Mouse (Mus musculus) liver, embryonic 14.5 days (tissue): ENCODE measurements around the gene Gm42742. TPM values are rescaled to one million over a fixed set of nuclear protein-coding genes. Genes with fewer than 3 reads are reported as not detected.

Experiments
- ATAC-seq: fragments of 200-750 bp; cut with Nextera tagmentation; 2 replicates; pipeline ENCODE4 v1.8.0; 2017; ENCODE audit warnings: moderate number of reproducible peaks, mild to moderate bottlenecking, moderate library complexity; ENCODE audit not compliant: insufficient read depth
- DNase-seq, 3 experiments: peaks; one replicate each; pipeline ENCODE4 v3.0.0-alpha.2; 2012 to 2013; ENCODE audit warnings: low read depth in 3 of 3, low spot score in 3 of 3
- H3K27ac ChIP-seq: fragments of 300-500 bp; sonication (generic); 2 replicates; pipeline ENCODE4 v1.5.1; 2014; ENCODE audit warnings: moderate library complexity, mild to moderate bottlenecking, control low read depth, inconsistent platforms
- H3K27me3 ChIP-seq: fragments of 300-500 bp; sonication (generic); 2 replicates; pipeline ENCODE4 v1.6.1; 2014; ENCODE audit warnings: mild to moderate bottlenecking, low read length, moderate library complexity; ENCODE audit not compliant: control insufficient read depth, insufficient read depth
- H3K36me3 ChIP-seq: fragments of 300-500 bp; sonication (generic); replicated peaks from 2 replicates; pipeline ENCODE4 v1.6.1; 2014; ENCODE audit warnings: low read depth; ENCODE audit not compliant: control insufficient read depth, insufficient read depth
- H3K4me1 ChIP-seq, 2 experiments: fragments of 200-500 bp in 1 of 2; fragments of 300-500 bp in 1 of 2; sonication (generic) in 1 of 2; replicated peaks; 2 replicates each; pipeline ENCODE4 v1.6.1; 2012 to 2014; ENCODE audit warnings: antibody characterized with exemption in 1 of 2, inconsistent platforms in 1 of 2, low read length in 1 of 2; ENCODE audit not compliant: control insufficient read depth in 2 of 2, insufficient read depth in 2 of 2
- H3K4me2 ChIP-seq: fragments of 300-500 bp; sonication (generic); 2 replicates; pipeline ENCODE4 v1.6.1; 2014; ENCODE audit warnings: low read depth, mild to moderate bottlenecking, control low read depth, moderate library complexity
- H3K4me3 ChIP-seq, 2 experiments: fragments of 200-500 bp in 1 of 2; fragments of 300-500 bp in 1 of 2; sonication (generic) in 1 of 2; 2 replicates each; pipeline ENCODE4 v1.5.1; 2012 to 2014; ENCODE audit warnings: low read depth in 2 of 2, low read length in 2 of 2, mild to moderate bottlenecking in 2 of 2, control low read depth in 1 of 2, inconsistent platforms in 1 of 2, moderate library complexity in 1 of 2; ENCODE audit not compliant: insufficient read depth in 1 of 2
- H3K9ac ChIP-seq: fragments of 300-500 bp; sonication (generic); replicated peaks from 2 replicates; pipeline ENCODE4 v1.6.1; 2014; ENCODE audit warnings: mild to moderate bottlenecking, control low read depth, moderate library complexity
- H3K9me3 ChIP-seq: fragments of 300-500 bp; sonication (generic); 2 replicates; pipeline ENCODE4 v1.6.1; 2016; ENCODE audit warnings: low read length, mixed read lengths; ENCODE audit not compliant: control insufficient read depth
- CTCF ChIP-seq: IDR thresholded peaks from 2 replicates; pipeline ENCODE4 v1.5.1; 2016; ENCODE audit warnings: antibody characterized with exemption, low read depth, control low read depth
- EP300 ChIP-seq: IDR thresholded peaks from 2 replicates; pipeline ENCODE4 v1.6.1; 2016; ENCODE audit warnings: antibody characterized with exemption, low read depth
- WGBS: fragments of 180-500 bp; shearing (Covaris S2); extraction: QIAGEN DNeasy Blood & Tissue Kit; methylation state at CpG from one replicate; pipeline ENCODE4 v1.1.7; 2014; ENCODE audit not compliant: insufficient replicate concordance; 5-methylcytosine and 5-hydroxymethylcytosine counted together
- polyA plus RNA-seq, 2 experiments: library from polyadenylated mRNA; depleted of rRNA in 1 of 2; stranded (reverse) in 1 of 2; unstranded in 1 of 2; fragments of >200 nt; fragmentation: Nextera tagmentation in 1 of 2; extraction: Ambion mirVana in 1 of 2; gene quantifications; 2 replicates each; pipeline versions ENCODE4 v1.2.1 to v1.2.3; 2012 to 2014

Gene Gm42742
- polyA plus RNA-seq, 2 experiments, result 1.2 to 15.7 TPM

- TF ChIP-seq CTCF, result no peak
- H3K9ac ChIP-seq, result peak within 1 kb of the TSS; percentile 98
These were observed 21.2 kb upstream of the Gm42742 start, which contains the start of gene Kif22 for GRCm38 (mm10) chr7:127041851-127042672. Kif22 (minus strand) TSS chr7:127042471.

GRCm38 (mm10) chr7:127031244-127031643, 10.3 kb upstream of the Gm42742 start:
- Histone ChIP-seq H3K9me3 (no peaks in the 10 kb centered on the region), H3K27ac (no peak overlapping the region), H3K4me2 (no peak overlapping the region), H3K36me3 (peaks cover 87% of the 10 kb centered on the region), H3K4me3 (no peak overlapping the region), H3K27me3 (no peaks in the 10 kb centered on the region), H3K9ac (no peak overlapping the region; the same call in 1 of the 2 replicates), H3K4me1 (peaks cover 19 to 20% of the 10 kb centered on the region in 2 experiments)
- no peak for TF ChIP-seq EP300
- no peak for TF ChIP-seq CTCF
- ATAC-seq, result no peak
- DNase-seq, result no peak
- WGBS, result 41% methylated on average over 1 of the region's 1 CpGs

More at GRCm38 (mm10) chr7:127041851-127042672, 21.2 kb upstream of the Gm42742 start, which contains the start of gene Kif22:
- peak within 1 kb of the TSS; percentile 75 for H3K27ac ChIP-seq
- ATAC-seq (peak; percentile 88), DNase-seq (peak; percentile 83)
- peaks cover 12 to 14% of the 10 kb centered on the region in 2 experiments for H3K4me1 ChIP-seq
- H3K9me3 ChIP-seq, result no peaks in the 10 kb centered on the region
- H3K4me2 ChIP-seq, result peak within 1 kb of the TSS; percentile 80
- WGBS, result under 1% methylated on average over 53 of the region's 53 CpGs
- peak within 1 kb of the TSS; percentile 72 to 97 for H3K4me3 ChIP-seq
- H3K27me3 ChIP-seq, result no peaks in the 10 kb centered on the region
- H3K36me3 ChIP-seq, result peaks cover 28% of the 10 kb centered on the region

- no peak for TF ChIP-seq EP300
- TF ChIP-seq CTCF, result no peak
- Histone ChIP-seq H3K4me1 (peaks cover 19 to 20% of the 10 kb centered on the region in 2 experiments), H3K4me3 (no peak overlapping the region), H3K36me3 (peaks cover 77% of the 10 kb centered on the region), H3K4me2 (no peak overlapping the region), H3K27ac (peak overlapping the region; percentile 54), H3K9me3 (no peaks in the 10 kb centered on the region), H3K27me3 (no peaks in the 10 kb centered on the region), H3K9ac (no peak overlapping the region)
- DNase-seq, result no peak
- 85% methylated on average over 1 of the region's 1 CpGs for WGBS
- no peak for ATAC-seq
These were observed 9.3 kb upstream of the Gm42742 start for GRCm38 (mm10) chr7:127030172-127030571.

GRCm38 (mm10) chr7:127027885-127028284, 7.0 kb upstream of the Gm42742 start:
- H3K27me3 ChIP-seq, result no peaks in the 10 kb centered on the region
- peaks cover 30 to 35% of the 10 kb centered on the region in 2 experiments for H3K4me1 ChIP-seq
- TF ChIP-seq EP300 (no peak), CTCF (no peak; the same call in 1 of the 2 replicates)
- peak overlapping the region; percentile 89 for H3K27ac ChIP-seq
- peak overlapping the region; percentile 76 for H3K4me2 ChIP-seq
- peak overlapping the region; percentile 48 to 95 for H3K4me3 ChIP-seq
- 64% methylated on average over 8 of the region's 8 CpGs for WGBS
- ATAC-seq, result no peak
- no peaks in the 10 kb centered on the region for H3K9me3 ChIP-seq
- H3K36me3 ChIP-seq, result peaks cover 73% of the 10 kb centered on the region
- DNase-seq, result no peak
- H3K9ac ChIP-seq, result peak overlapping the region; percentile 96

- DNase-seq (peak; percentile 97 to 98 (median 97)), ATAC-seq (peak; percentile 78)
- Histone ChIP-seq H3K4me3 (peak within 1 kb of the TSS; percentile 66 to 95), H3K27ac (peak within 1 kb of the TSS; percentile 89), H3K4me2 (peak within 1 kb of the TSS; percentile 76), H3K9ac (peak within 1 kb of the TSS; percentile 96), H3K36me3 (peaks cover 73% of the 10 kb centered on the region), H3K9me3 (no peaks in the 10 kb centered on the region), H3K27me3 (no peaks in the 10 kb centered on the region), H3K4me1 (peaks cover 35 to 36% of the 10 kb centered on the region in 2 experiments)
- WGBS, result 1% methylated on average over 44 of the region's 63 CpGs
- no peak for TF ChIP-seq CTCF
- TF ChIP-seq EP300, result peak; percentile 61
These were observed 6.3 kb upstream of the Gm42742 start, which contains the start of gene Maz for GRCm38 (mm10) chr7:127026984-127027726. Maz (minus strand) TSS chr7:127027037.
